Mouse (Mus musculus) common myeloid progenitor, adult 5-6 weeks (primary cell): ENCODE results near the gene 2310034G01Rik. TPM values are rescaled to one million over a fixed set of nuclear protein-coding genes. Genes with fewer than 3 reads are reported as not detected.

Experiments used
- ATAC-seq: replicated peaks from 2 replicates; pipeline ENCODE4 v1.8.0; 2016; ENCODE audit warnings: low read depth, mild to moderate bottlenecking, moderate TSS enrichment, inconsistent platforms; ENCODE audit not compliant: poor library complexity, severe bottlenecking
- total RNA-seq: library from RNA; stranded (forward); fragments of 200-1000, 187-1606 nt; gene quantifications from 2 replicates; pipeline ENCODE4 v1.2.3, GENCODE M21; 2017

Gene 2310034G01Rik
- total RNA-seq, 1 experiment from 2014 or later: 2.5 TPM

- no peak for ATAC-seq
These were observed 12.0 kb upstream of the 2310034G01Rik start for GRCm38 (mm10) chr19:46362104-46362503.

- peak; percentile 6 for ATAC-seq
These were observed 8.3 kb upstream of the 2310034G01Rik start for GRCm38 (mm10) chr19:46358381-46358780.

GRCm38 (mm10) chr19:46357344-46358280, 7.5 kb upstream of the 2310034G01Rik start:
- ATAC-seq: peak; percentile 87

- ATAC-seq: peak; percentile 80
These were observed 6.6 kb upstream of the 2310034G01Rik start for GRCm38 (mm10) chr19:46356701-46357138.

- ATAC-seq: no peak
These were observed 552 bp downstream of the 2310034G01Rik start for GRCm38 (mm10) chr19:46349550-46349949.

GRCm38 (mm10) chr19:46348761-46349458, 1.2 kb downstream of the 2310034G01Rik start:
- ATAC-seq: peak; percentile 62

- no peak for ATAC-seq
These were observed 2.0 kb downstream of the 2310034G01Rik start for GRCm38 (mm10) chr19:46347936-46348668.

- ATAC-seq: no peak
These were observed 3.0 kb downstream of the 2310034G01Rik start for GRCm38 (mm10) chr19:46347146-46347545.

GRCm38 (mm10) chr19:46344710-46345419, 5.2 kb downstream of the 2310034G01Rik start:
- no peak for ATAC-seq

- ATAC-seq: peak; percentile 70
These were observed 10.7 kb downstream of the 2310034G01Rik start for GRCm38 (mm10) chr19:46339287-46339971.

- peak; percentile 2; the same call in 1 of the 2 replicates for ATAC-seq
These were observed 11.2 kb downstream of the 2310034G01Rik start for GRCm38 (mm10) chr19:46338942-46339286.

- peak; percentile 80 for ATAC-seq
These were observed 11.7 kb downstream of the 2310034G01Rik start, which contains the start of gene Cuedc2 for GRCm38 (mm10) chr19:46338331-46338936. Gene Cuedc2, minus strand, starts transcription at chr19:46338702.

GRCm38 (mm10) chr19:46337719-46338330, 12.3 kb downstream of the 2310034G01Rik start:
- ATAC-seq: no peak

- no peak for ATAC-seq
These were observed 16.2 kb downstream of the 2310034G01Rik start for GRCm38 (mm10) chr19:46333906-46334305.

- ATAC-seq: no peak
These were observed 17.3 kb downstream of the 2310034G01Rik start for GRCm38 (mm10) chr19:46332721-46333339.

GRCm38 (mm10) chr19:46331936-46332335, 18.2 kb downstream of the 2310034G01Rik start:
- ATAC-seq: no peak

GRCm38 (mm10) chr19:46331326-46331725, 18.8 kb downstream of the 2310034G01Rik start:
- no peak for ATAC-seq

GRCm38 (mm10) chr19:46330696-46331095, 19.4 kb downstream of the 2310034G01Rik start:
- ATAC-seq: no peak
